Mouse (Mus musculus): ENCODE results near the gene Plcg2.

- TF ChIP-seq EP300 (optimal IDR thresholded peaks at IDR 0.05) (no peak), CTCF (IDR thresholded peaks at IDR 0.05; ENCODE audit: low read depth) (no peak)
Measured at GRCm38 (mm10) chr8:117678650-117679049, 180.6 kb downstream of the Plcg2 start.

Measured in stomach, postnatal 0 days (tissue).